Mouse (Mus musculus) left cerebral cortex, postnatal 36 days (tissue): ENCODE measurements around the gene Fam131b. TPM values are rescaled to one million over a fixed set of nuclear protein-coding genes. Genes with fewer than 3 reads are reported as not detected.

ENCODE experiments used
- DNase-seq, 2 experiments: peaks; one replicate each; pipeline ENCODE4 v3.0.0; 2021 to 2022; ENCODE audit warnings: low spot score in 2 of 2, mixed read lengths in 1 of 2
- intact Hi-C: fragments of 180-260 bp; cut with DNase I; formaldehyde crosslinking; loops from one replicate; pipeline ENCODE4 v1.15.1; 2025
- total RNA-seq, 2 experiments: library from RNA; stranded (reverse); gene quantifications; 2 replicates each; pipeline ENCODE4 v1.2.3; 2021

Fam131b gene
- total RNA-seq, result 100 to 1,000 TPM; 112 to 133 TPM

GRCm38 (mm10) chr6:42324482-42325267 is at the start of gene Fam131b:
Gene Fam131b, minus strand, starts transcription at chr6:42324643.
- peak; percentile 71 to 83 for DNase-seq
- intact Hi-C loops, result loop anchor here (2.0 to 5.0 kb wide), 3 partner anchors 24 to 263 kb away; partner anchors contain the start of gene Zyx

DNA sequence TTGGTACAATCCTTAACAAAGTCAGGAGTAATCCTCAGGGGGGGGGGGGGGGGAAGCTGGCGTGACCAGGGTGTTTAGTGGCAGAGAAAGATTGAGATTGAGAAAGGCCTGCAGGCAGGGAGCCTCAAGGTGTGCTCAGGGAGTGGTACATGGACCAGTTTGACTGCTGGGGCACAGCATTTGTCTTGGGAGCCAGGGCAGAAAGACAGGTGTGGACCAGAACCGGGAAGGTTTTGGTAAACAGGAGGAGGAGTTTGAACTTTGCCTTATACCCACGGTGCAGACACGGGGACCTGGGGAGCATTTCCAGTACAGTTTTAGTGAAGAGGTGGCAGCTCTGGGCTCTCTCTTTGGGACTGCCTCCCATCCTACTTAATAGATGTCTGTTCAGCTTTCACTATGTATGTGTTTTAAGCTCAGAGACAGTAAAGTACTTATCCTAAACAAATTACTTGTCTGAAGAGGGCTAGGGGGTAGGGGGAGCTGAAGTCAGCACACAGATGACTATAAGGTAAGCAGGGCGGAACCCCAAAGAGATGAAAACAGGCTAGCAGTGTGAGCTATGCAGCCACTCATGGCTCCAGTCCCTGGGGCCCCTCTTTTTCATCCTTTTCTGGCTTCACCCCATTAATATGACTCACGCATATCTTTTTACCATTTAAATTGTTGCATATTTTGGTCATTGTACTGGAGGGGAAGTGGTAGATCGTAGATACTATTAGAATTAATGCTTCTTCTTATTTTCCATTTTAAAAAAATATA is 49.4 kb upstream of the Fam131b start:
- intact Hi-C loops, result loop anchor here (2.0 kb wide), 1 partner anchor 25 kb away; the partner anchor contains the start of gene Zyx
- DNase-seq, result no peak

GRCm38 (mm10) chr6:42372816-42373547 is 48.5 kb upstream of the Fam131b start, which contains the start of gene Epha1:
Gene Epha1, minus strand, starts transcription at chr6:42373268.
- intact Hi-C loops, result loop anchor here (2.0 kb wide), 1 partner anchor 24 kb away; the partner anchor contains the start of gene Zyx
- DNase-seq, result no peak

DNA sequence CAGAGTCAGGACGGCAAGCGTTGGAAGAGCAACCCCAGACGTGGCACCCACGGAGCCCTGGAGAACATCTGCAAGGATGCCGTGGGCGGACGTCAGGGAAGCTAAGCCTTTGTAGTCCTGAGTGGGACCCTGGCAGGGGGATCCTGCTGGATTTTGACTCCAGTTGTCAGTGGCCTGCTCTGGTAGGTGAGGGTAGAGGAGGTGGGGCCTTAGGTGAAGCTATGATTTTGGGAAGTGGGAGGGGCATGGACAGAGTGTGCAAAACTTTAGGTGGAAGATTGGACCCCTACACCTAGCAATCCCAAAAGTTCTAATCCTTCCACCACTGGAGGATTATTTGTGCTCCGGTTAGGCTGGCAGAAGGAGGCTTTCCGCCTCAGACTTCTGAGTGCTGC is 48.0 kb upstream of the Fam131b start:
- DNase-seq, result no peak
- intact Hi-C loops, result loop anchor here (2.0 kb wide), 1 partner anchor 24 kb away; the partner anchor contains the start of gene Zyx

DNA sequence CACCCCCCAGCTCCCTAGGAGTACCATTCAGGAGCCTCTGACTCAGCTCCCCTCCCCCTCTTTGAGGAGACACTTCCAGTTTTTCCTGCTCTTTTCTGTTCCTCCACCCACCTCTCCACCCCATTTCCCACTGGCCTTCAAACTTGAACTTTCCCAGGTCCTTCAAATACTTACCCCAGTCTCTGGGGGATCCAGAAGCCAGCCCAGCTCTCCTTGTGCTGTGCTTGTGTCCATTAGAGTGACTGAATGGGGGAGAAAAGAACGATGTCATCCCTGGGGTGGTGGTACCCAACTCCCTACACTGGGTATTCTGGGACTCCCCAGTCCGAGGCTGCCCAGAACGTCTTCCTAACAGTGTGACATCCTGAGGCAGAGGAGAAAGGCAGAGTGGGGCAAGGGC is 47.6 kb upstream of the Fam131b start:
- no peak for DNase-seq
- intact Hi-C loops, result loop anchor here (2.0 kb wide), 1 partner anchor 23 kb away; the partner anchor contains the start of gene Zyx

- intact Hi-C loops, result no loop called here
- no peak for DNase-seq
These were observed 46.4 kb upstream of the Fam131b start for GRCm38 (mm10) chr6:42370630-42371363.

DNA sequence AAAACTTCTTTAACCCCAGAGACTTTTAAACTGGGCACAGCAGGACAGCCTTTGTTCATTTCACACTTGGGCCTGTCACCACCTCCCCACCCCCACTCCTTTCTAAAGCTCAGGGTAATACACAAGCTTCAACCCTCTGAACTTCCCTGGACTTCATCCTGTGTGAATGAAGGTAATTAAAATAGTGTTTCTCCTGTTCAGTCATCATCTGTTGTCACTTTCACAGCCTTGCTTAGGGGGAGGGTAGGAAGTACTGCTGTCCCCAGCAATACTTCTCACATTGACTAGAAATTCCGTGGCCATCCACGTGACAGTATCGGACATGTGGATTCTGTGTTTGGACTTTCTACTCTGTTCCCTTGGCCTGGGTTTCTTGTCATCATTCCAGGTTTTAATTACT is 45.4 kb upstream of the Fam131b start:
- intact Hi-C loops, result no loop called here
- no peak for DNase-seq

DNA sequence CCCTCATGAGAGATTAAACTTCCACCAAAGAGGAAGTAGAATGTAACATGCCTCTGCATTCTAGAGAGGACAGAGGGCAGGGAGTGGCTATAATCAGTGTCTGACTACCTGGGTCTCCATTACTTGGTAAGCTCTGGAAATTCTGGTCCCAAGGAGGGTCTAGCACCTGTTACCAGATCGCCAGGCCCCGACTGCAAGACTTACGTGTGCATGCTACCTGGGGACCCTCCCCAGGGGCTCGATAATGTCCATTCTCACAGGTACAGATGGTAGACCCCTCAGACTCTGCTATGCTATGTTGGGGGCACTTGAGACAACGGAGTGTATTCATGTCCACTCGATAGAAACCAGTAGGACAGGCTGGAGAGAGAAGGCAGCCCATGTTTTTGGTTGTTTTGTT is 40.8 kb upstream of the Fam131b start:
- no peak for DNase-seq
- intact Hi-C loops, result no loop called here

DNA sequence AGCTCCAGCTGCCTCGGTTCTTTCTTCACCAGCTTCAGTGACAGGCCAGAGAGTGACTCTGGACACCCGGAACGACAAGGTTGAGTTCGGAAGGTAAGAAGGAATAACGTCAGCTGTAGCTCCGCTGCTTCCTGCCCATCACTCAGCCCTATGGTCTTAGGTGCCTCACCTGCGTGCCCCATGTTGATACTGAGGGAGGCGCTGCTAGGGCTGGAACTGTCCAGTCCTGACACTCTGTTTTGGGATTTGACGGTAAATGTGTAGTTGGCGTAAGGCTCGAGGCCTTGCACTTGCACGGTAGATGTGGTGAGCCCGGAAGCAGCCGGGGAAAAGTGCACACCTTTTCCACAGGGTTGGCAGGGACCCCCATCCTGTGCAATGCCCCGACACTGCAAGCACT is 40.2 kb upstream of the Fam131b start:
- intact Hi-C loops, result no loop called here

DNA sequence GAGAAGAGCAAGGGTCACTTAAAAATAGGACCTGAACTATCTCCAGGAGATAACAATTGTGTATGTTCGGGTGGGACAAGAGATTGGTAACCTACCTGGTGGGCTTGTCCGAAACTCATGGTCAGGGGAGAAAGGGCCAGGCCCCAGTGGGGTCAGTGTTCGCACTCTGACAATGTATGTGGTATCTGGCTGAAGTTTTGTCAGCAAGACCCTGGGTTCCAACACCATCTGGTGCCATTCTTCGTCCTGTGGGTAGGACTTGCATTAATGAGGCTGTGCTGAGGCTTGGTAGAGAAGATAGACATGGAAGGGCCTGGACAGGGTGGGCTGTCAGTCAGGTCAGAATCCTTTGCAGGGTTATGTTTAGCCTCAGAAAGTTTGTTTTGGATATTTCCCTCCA is 39.6 kb upstream of the Fam131b start:
- intact Hi-C loops, result no loop called here
- no peak for DNase-seq

More for the DNA sequence above, 40.2 kb upstream of the Fam131b start:
- no peak for DNase-seq

GRCm38 (mm10) chr6:42362974-42363373 is 38.5 kb upstream of the Fam131b start:
- intact Hi-C loops, result no loop called here

GRCm38 (mm10) chr6:42362497-42362896 is 38.1 kb upstream of the Fam131b start:
- no peak for DNase-seq
- intact Hi-C loops, result no loop called here

More at GRCm38 (mm10) chr6:42362974-42363373, 38.5 kb upstream of the Fam131b start:
- DNase-seq, result no peak

DNA sequence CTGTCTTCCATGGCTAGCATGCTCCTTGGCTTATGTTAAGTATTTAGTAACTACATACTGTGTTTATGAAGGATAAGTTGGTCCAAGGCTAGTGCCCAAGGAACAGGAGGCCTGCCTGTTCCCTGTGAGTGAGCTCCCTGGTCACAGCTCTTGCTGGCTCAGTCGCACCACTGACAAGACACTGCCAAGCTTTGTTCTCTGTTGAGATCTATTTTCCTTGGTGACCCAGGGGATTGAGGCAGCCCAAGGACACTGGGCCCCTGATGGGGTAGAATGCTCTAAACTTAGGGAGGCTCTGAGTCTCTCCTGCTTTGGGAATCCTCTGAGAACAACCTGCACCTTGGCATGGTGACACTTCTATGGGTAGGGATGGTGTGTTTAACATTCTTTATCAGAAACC is 37.6 kb upstream of the Fam131b start:
- intact Hi-C loops, result no loop called here
- DNase-seq, result no peak

- intact Hi-C loops, result no loop called here
- DNase-seq, result no peak
These were observed 36.8 kb upstream of the Fam131b start for GRCm38 (mm10) chr6:42361041-42361895.

GRCm38 (mm10) chr6:42360231-42360840 is 35.9 kb upstream of the Fam131b start:
- intact Hi-C loops, result no loop called here
- DNase-seq, result no peak

DNA sequence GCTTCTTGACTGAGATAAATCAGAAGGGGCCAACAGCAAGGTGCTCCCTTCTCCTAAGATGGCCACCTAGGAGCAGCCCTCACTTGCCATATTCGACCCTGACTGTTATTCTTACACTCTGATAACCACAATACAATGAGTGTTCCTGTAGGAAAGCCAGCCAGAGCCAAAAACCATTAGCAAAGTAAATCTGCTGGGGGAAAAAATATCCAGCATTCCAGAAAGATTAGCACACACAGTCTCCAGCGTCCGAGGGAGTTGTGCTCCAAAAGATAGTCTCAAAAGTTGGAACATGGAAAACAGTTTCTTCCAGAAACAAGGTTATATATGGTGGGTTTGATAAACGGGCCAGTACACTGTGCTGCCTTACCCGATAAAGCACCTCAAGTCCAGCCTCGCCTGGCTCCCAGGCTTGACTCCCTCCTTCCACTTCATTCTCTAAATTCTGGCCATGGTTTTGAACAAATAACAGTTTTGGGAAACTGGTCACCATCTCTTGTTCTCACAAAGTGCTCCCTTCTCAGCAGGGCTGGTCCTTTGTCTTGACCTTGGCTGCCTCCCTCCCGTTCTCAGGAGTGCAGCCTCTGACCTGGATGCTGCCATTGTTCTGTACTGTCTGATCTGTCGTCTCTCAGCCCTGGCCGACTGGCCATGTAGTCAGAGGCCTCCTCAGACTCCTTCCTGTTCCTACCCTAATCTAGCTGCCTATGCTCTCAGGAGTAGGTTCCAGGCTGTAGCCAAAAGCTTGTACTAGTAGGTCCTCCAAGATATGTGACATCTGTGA is 35.1 kb upstream of the Fam131b start:
- intact Hi-C loops, result no loop called here
- DNase-seq, result no peak

DNA sequence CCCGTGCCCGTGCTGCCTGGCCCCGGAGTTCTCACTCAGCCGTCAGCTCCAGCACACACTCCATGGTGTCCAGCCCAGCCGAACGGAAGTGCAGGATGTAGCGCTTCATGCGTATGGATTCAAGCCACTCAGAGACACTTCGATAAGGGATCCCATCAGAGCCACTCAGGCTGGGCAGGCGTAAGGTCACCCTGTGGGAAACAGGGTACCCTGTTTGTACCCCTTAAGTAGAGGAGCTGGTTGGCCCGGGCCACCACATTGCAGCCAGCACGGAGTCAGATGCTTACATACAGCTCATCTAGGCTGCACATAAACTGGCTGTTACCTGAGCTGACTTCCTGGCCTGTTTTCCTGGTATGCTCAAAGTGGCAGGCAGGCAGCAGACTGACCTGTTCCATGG is 34.5 kb upstream of the Fam131b start:
- no peak for DNase-seq
- intact Hi-C loops, result no loop called here
